13 mouse cellular contexts compared by ENCODE assay signal in genomic region chr1:52456571-52456970, GRCm38 (mm10). TPM values are rescaled to one million over a fixed set of nuclear protein-coding genes. Genes with fewer than 3 reads are reported as not detected.
A peak's percentile ranks its signal among the peaks of the same experiment; 100 is the strongest.
DNase-seq lines count a peak whose midpoint lies in the region; ATAC-seq and TF ChIP-seq lines count a peak whose summit lies in the region.
"Had no signal": no experiment of that assay in that cellular context is flagged by ENCODE, and none has a peak within 500 bp of the region (broad histone marks: within the 10 kb centered on the region; RNA-seq: fewer than 3 reads in every experiment).

No protein-coding gene starts in this region.

- no peaks in the 10 kb centered on the region for H3K79me2 ChIP-seq in heart, adult 2 months (replicated peaks; ENCODE audit: control insufficient read depth, insufficient read depth, low read length)

- no peaks in the 10 kb centered on the region for H3K27me3 ChIP-seq in heart, postnatal 0 days (ENCODE audit: control insufficient read depth, insufficient read depth, low read length)
- H3K27me3 ChIP-seq in heart, adult 2 months (ENCODE audit: control insufficient read depth, insufficient read depth, low read length), result no peaks in the 10 kb centered on the region
- H3K27me3 ChIP-seq in embryonic facial prominence, embryonic 10.5 days (replicated peaks; ENCODE audit: low read depth, poor library complexity, severe bottlenecking), result no peaks in the 10 kb centered on the region
- H3K27me3 ChIP-seq: midbrain, embryonic 12.5 days had no signal

- ATAC-seq in heart, postnatal 0 days (ENCODE audit: insufficient read depth, low read depth), result peak; percentile 62
- ATAC-seq: activated CD4-positive, CD25-positive, alpha-beta regulatory T cell, adult 4 months; CD4-positive, CD25-positive, alpha-beta regulatory T cell, adult 4 months had no signal

- no peaks in the 10 kb centered on the region for H3K9me3 ChIP-seq in heart, postnatal 0 days (replicated peaks; ENCODE audit: control insufficient read depth, low read length)
- H3K9me3 ChIP-seq in embryonic facial prominence, embryonic 10.5 days, result no peaks in the 10 kb centered on the region
- H3K9me3 ChIP-seq: midbrain, embryonic 12.5 days had no signal

- intact Hi-C loops in heart, adult 2 months (cut with DNase I), result no loop called here

- no peak overlapping the region for H3K4me2 ChIP-seq in heart, postnatal 0 days (ENCODE audit: low read depth, low read length)
- H3K4me2 ChIP-seq: midbrain, embryonic 12.5 days had no signal

- no peak for TF ChIP-seq EP300 in heart, postnatal 0 days (IDR thresholded peaks at IDR 0.05; ENCODE audit: low read depth)
- TF ChIP-seq EP300 in heart, adult 2 months (IDR thresholded peaks at IDR 0.05; ENCODE audit: insufficient read depth, low read depth, low read length), result no peak

- DNase-seq in heart, postnatal 0 days (ENCODE audit: low spot score), result peak; percentile 69
- no peak for DNase-seq in heart, adult 2 months
- DNase-seq in CD4-positive helper T cell, adult 2 months (ENCODE audit: low read depth, low spot score), result peak; percentile 29
- DNase-seq in MN1 (ENCODE audit: low spot score), result peak; percentile 57
- peak; percentile 9 for DNase-seq in embryonic facial prominence, embryonic 10.5 days (ENCODE audit: low spot score)
- DNase-seq in thymus, postnatal 36 days, result no peak
- DNase-seq in left cerebral cortex, adult 9 months (ENCODE audit: low spot score in 2 of 2), result no peak
- DNase-seq: cerebellum, adult 8-10 months; gastrocnemius, postnatal 25 days had no signal

- no peak overlapping the region for H3K27ac ChIP-seq in heart, postnatal 0 days (ENCODE audit: low read depth)
- H3K27ac ChIP-seq in heart, adult 2 months, result no peak overlapping the region
- no peak overlapping the region for H3K27ac ChIP-seq in embryonic facial prominence, embryonic 10.5 days (replicated peaks)
- H3K27ac ChIP-seq: layer of hippocampus, adult 2 months; midbrain, embryonic 12.5 days had no signal

- H3K4me1 ChIP-seq in heart, postnatal 0 days (ENCODE audit: control insufficient read depth, insufficient read depth), result peaks cover 6% of the 10 kb centered on the region; the same call in 1 of the 2 replicates
- H3K4me1 ChIP-seq in heart, adult 2 months (ENCODE audit: control insufficient read depth, insufficient read depth, low read length), result no peaks in the 10 kb centered on the region
- H3K4me1 ChIP-seq in embryonic facial prominence, embryonic 10.5 days, result no peaks in the 10 kb centered on the region
- H3K4me1 ChIP-seq: midbrain, embryonic 12.5 days had no signal

- WGBS in heart, postnatal 0 days, result 29% methylated on average over 7 of the region's 7 CpGs
- 27% methylated on average over 7 of the region's 7 CpGs for WGBS in heart, adult 2 months
- 63% methylated on average over 7 of the region's 7 CpGs for WGBS in embryonic facial prominence, embryonic 10.5 days

- no peak overlapping the region for H3K4me3 ChIP-seq in heart, postnatal 0 days (ENCODE audit: low read depth, low read length)
- H3K4me3 ChIP-seq in heart, adult 2 months, result no peak overlapping the region
- H3K4me3 ChIP-seq in embryonic facial prominence, embryonic 10.5 days, result no peak overlapping the region
- H3K4me3 ChIP-seq: layer of hippocampus, adult 2 months; midbrain, embryonic 12.5 days had no signal

- TF ChIP-seq CTCF in heart, postnatal 0 days (IDR thresholded peaks at IDR 0.05; ENCODE audit: low read depth), result no peak
- TF ChIP-seq CTCF in heart, adult 2 months (IDR thresholded peaks at IDR 0.05), result no peak

- peaks cover 22% of the 10 kb centered on the region for H3K36me3 ChIP-seq in heart, postnatal 0 days (replicated peaks; ENCODE audit: control insufficient read depth, insufficient read depth, low read length)
- H3K36me3 ChIP-seq in heart, adult 2 months (ENCODE audit: control insufficient read depth, insufficient read depth, low read length), result peaks cover 2% of the 10 kb centered on the region; the same call in 1 of the 2 replicates
- no peaks in the 10 kb centered on the region for H3K36me3 ChIP-seq in embryonic facial prominence, embryonic 10.5 days (replicated peaks)
- H3K36me3 ChIP-seq: midbrain, embryonic 12.5 days had no signal

- TF ChIP-seq POLR2A in heart, adult 2 months (IDR thresholded peaks at IDR 0.05; ENCODE audit: insufficient read depth, low read depth, low read length), result no peak

- H3K9ac ChIP-seq in heart, postnatal 0 days (replicated peaks; ENCODE audit: low read depth, low read length), result no peak overlapping the region
- no peak overlapping the region for H3K9ac ChIP-seq in heart, adult 2 months (ENCODE audit: low read depth, low read length)
- H3K9ac ChIP-seq: midbrain, embryonic 12.5 days had no signal

RNA-seq across cellular contexts. Expression of gene Nab1, which starts 43.9 kb away (rescaled TPM):
- 23.7 and 31.9 TPM in 2 replicates for total RNA-seq in heart, postnatal 0 days (2014; rRNA removed; ENCODE audit: low replicate concordance)
- 13.2 and 15.0 TPM in 2 replicates for polyA plus RNA-seq in heart, postnatal 0 days (2015; fragmentation: Nextera tagmentation; extraction: Ambion mirVana)
- total RNA-seq in heart, adult 2 months (2021), result 10 to 100 TPM; 23.1 to 25.1 TPM
- 6.9 and 11.3 TPM in 2 replicates for polyA plus RNA-seq in heart, adult 2 months (2012; rRNA removed)
- polyA plus RNA-seq in embryonic facial prominence, embryonic 10.5 days (2016; fragmentation: Nextera tagmentation; extraction: Ambion mirVana), result 4.5 TPM in 2 replicates

Comparison
In these comparisons a context has a peak if more than half of its experiments do, and no peak if none do; other contexts are left out.
1. DNase-seq: peak in heart, postnatal 0 days (single experiment), CD4-positive helper T cell, adult 2 months (single experiment), MN1 (single experiment) and embryonic facial prominence, embryonic 10.5 days (single experiment); none in heart, adult 2 months (0 of 2), thymus, postnatal 36 days (0 of 2) and left cerebral cortex, adult 9 months (0 of 2).